Mouse (Mus musculus): ENCODE data around the gene Misp.

DNA sequence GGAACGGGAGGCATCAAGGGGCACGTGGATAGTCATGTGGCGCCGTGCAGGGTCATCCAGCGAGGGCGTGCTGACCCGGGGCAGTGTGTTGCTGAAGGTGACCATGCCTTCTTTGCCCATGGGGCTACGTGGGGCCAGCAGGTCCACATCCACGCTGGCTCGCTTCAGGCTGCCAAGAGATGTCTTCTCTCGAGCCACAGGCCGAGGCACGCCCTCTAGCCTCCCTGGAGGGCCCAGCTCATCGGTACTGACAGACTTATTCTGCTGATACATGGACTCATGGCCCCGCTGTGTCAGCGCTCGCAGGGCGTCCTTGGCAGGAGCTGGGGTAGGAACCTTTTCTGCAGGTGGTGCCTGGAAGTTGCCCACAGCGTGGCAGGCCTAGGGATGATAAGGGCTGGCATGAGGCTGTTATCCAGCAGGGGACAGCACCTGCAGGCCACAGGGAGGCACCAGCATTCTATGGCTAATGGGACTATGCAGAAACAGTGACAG lies 45.1 kb downstream of the Misp start:
- peak; percentile 71 for TF ChIP-seq CTCF (conservative IDR thresholded peaks at IDR 0.05; ENCODE audit: insufficient read depth, insufficient read length, low read depth, low read length)
- no peak for TF ChIP-seq POLR2A (IDR thresholded peaks at IDR 0.05; ENCODE audit: low read depth, low read length)

Measured in kidney, adult 2 months (tissue).